Mouse (Mus musculus) limb, embryonic 10.5 days (tissue): ENCODE results near the gene Kif14. TPM values are rescaled to one million over a fixed set of nuclear protein-coding genes. Genes with fewer than 3 reads are reported as not detected.
A peak's percentile ranks its signal among the peaks of the same experiment; 100 is the strongest.

Experiments
- DNase-seq: peaks from one replicate; pipeline ENCODE4 v3.0.0-alpha.2; 2017; ENCODE audit warnings: low spot score
- H3K27ac ChIP-seq: fragments of 300-500 bp; sonication (generic); 2 replicates; pipeline ENCODE4 v1.5.1; 2016; ENCODE audit warnings: mild to moderate bottlenecking
- H3K27me3 ChIP-seq: fragments of 300-500 bp; sonication (generic); 2 replicates; pipeline ENCODE4 v1.6.1; 2016; ENCODE audit warnings: low read depth, mild to moderate bottlenecking; ENCODE audit not compliant: poor library complexity, severe bottlenecking
- H3K36me3 ChIP-seq: fragments of 300-500 bp; sonication (generic); 2 replicates; pipeline ENCODE4 v1.6.1; 2016; ENCODE audit warnings: mild to moderate bottlenecking, moderate library complexity
- H3K4me1 ChIP-seq: fragments of 300-500 bp; sonication (generic); 2 replicates; pipeline ENCODE4 v1.6.1; 2016
- H3K4me3 ChIP-seq: fragments of 300-500 bp; sonication (generic); 2 replicates; pipeline ENCODE4 v1.5.1; 2016; ENCODE audit warnings: mild to moderate bottlenecking, moderate library complexity
- H3K9me3 ChIP-seq: fragments of 300-500 bp; sonication (generic); replicated peaks from 2 replicates; pipeline ENCODE4 v1.6.1; 2016; ENCODE audit warnings: mild to moderate bottlenecking
- WGBS: fragments of 180-500 bp; shearing (Covaris S2); methylation state at CpG from one replicate; pipeline ENCODE4 v1.1.7; 2016; 5-methylcytosine and 5-hydroxymethylcytosine counted together
- polyA plus RNA-seq: library from polyadenylated mRNA; unstranded; fragments of >200 nt; fragmentation: Nextera tagmentation; extraction: Ambion mirVana; gene quantifications from 2 replicates; pipeline ENCODE4 v1.2.1, GENCODE M21; 2016

Kif14 gene
- 7.7 and 9.8 TPM in 2 replicates for polyA plus RNA-seq

DNA sequence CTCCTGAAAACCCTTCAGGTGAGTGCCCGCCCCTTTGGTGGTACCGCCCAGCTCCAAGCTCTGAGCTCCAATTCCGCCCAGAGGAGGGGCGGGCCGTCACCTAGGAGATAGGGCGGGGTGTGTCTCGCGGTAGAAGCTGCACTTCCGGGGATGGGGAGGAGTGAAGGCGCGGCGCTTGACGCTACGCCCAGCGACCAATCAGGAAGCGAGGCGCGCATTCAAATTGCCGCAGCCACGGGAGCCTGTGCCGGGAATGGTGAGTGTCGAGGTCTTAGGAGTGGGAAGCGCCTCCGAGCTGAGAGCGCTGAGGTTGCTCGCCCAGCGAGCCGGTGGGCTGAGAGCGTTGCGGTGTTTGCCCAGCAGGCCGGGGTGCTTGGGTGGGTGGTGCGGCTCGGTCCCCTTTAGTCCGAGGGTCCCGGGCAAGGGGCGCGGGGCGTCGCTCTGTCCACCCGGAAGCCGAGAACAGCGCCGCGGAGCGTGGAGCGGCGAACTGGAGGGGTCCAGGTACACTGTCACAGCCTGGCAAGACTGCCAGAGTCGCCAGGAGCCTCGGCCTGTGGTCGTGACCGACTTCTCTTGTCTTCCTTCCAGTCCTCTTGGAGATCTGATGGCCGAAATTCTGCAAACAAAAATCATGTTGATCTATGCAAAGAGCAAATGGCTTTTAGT, at the start of gene Kif14:
TSS of gene Kif14 (plus strand) at position 201 of the 669 bp plus-strand sequence.
- Histone ChIP-seq H3K4me1 (peaks cover 20% of the 10 kb centered on the region), H3K27me3 (no peaks in the 10 kb centered on the region), H3K36me3 (peaks cover 29% of the 10 kb centered on the region), H3K4me3 (peak within 1 kb of the TSS; percentile 84), H3K9me3 (no peaks in the 10 kb centered on the region), H3K27ac (peak within 1 kb of the TSS; percentile 93)
- under 1% methylated on average over 52 of the region's 52 CpGs for WGBS
- peak; percentile 99 for DNase-seq

DNA sequence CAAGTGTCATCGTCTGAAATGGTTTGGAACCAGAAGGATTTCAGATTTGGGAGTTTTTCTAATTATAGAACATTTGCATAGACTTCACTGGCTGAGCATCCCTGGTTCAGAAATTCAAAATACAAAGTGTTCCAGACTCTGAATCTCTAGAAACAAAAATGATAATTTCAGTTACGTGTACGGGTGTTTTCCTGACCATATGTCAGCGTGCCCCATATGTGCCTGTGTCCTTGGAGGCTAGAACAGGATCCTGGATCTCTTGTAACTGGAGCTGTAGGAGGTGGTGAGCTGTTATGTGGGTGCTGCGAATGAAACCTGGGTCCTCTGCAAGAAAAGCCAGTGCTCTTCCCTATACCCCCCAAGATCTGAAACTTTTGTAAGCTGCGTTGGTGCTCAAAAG, 47.8 kb upstream of the Kif14 start:
- no peaks in the 10 kb centered on the region for H3K27me3 ChIP-seq
- peaks cover 31% of the 10 kb centered on the region for H3K36me3 ChIP-seq
- H3K27ac ChIP-seq: no peak overlapping the region

DNA sequence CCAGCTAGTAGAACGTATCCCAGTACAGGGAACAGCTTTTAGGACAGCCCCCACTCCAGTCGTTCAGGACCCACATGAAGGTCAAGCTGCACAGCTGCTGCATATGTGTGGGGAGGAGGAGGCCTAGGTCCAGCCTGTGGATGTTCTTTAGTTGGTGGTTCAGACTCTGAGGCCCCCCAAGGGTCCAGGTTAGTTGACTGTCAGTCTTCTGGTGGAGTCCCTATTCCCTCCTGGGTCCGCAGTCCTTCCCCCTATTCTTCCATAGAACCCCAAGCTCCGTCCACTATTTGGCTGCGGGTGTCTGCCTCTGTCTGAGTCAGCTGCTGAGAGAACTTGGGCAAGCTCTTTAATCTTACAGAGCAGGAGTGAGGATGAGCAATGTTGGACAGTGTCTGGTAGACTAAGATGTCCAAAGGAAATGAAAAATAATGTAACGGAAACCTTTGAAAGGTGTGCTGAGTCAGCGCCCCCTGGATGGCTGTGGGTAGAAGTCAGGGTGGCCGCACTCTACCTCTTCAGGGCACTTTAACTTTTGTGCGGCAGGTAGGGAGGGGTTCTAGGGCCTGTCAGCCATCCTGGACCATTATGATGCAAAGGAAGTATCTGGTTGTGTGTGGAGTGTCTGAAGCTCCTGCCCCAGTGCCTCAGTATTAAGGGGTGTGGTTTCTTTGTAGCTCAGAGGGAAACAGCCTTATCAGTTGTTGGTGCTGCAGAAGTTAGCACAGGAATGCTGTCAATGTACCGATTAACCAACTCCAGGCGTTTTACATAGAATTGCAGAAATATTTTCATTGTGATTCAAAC, 38.8 kb upstream of the Kif14 start:
- Histone ChIP-seq H3K4me1 (peaks cover 13% of the 10 kb centered on the region), H3K27me3 (no peaks in the 10 kb centered on the region), H3K4me3 (no peak overlapping the region), H3K27ac (no peak overlapping the region), H3K36me3 (peaks cover 16% of the 10 kb centered on the region), H3K9me3 (no peaks in the 10 kb centered on the region)
- 78% methylated on average over 11 of the region's 11 CpGs for WGBS
- DNase-seq: no peak

More for the DNA sequence above, 47.8 kb upstream of the Kif14 start:
- Histone ChIP-seq H3K4me1 (peaks cover 18% of the 10 kb centered on the region), H3K4me3 (no peak overlapping the region), H3K9me3 (no peaks in the 10 kb centered on the region)
- no peak for DNase-seq
- 92% methylated on average over 6 of the region's 6 CpGs for WGBS

DNA sequence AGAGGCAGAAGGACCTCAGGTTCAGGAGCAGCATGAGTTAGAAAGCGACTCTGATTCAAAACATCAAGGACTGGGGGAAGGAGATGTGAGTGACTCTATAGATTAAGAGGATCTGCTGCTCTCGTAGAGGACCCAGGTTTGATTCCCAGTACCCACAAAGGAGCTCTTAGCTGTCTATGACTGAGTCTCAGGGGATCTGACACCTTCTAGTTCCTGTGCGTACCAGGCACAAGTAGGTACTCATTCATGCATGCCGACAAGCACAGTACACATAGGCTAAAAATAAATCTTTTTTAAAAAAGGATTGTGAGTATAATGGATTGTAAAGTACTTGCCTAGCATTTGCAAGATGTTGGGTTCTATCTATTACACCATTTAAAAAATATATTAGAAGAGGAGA, 37.2 kb upstream of the Kif14 start:
- no peaks in the 10 kb centered on the region for H3K9me3 ChIP-seq
- 94% methylated on average over 4 of the region's 4 CpGs for WGBS

DNA sequence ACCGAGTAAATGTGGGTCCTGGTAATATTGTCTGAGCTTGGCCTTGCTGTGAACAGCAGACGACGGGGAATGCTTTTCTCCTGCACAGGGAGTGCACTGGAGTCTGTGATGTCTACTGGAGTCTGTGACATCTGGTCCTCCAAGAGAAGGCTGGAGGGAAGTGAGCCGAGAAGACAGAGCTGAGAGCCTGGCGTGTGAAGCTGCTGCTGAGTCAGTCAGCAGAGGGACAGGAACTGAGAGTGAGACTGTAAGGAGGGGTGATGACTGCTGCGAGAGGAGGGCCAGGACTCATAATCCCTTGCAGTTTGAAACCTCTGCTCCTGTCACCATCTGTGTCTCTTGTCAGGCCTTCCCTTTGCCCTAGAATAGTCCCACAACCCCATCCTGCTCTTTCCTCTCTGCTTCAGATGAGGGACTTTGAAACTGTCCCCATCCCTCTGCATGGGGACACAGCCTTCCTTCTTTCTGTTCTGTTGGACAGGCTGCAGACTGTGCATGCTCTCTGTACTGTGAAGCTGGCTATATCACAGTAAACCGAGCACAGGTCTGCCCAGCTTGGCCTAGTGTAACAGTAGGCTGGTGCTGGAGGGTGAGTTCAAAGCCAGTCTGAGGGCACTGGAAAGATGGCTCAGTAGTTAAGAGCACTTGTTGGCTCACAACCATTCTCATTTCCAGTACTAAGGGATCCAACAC, 35.9 kb upstream of the Kif14 start:
- Histone ChIP-seq H3K36me3 (peaks cover 28% of the 10 kb centered on the region), H3K27ac (no peak overlapping the region; the same call in 1 of the 2 replicates), H3K4me3 (no peak overlapping the region), H3K9me3 (no peaks in the 10 kb centered on the region), H3K4me1 (peaks cover 13% of the 10 kb centered on the region), H3K27me3 (no peaks in the 10 kb centered on the region)
- 61% methylated on average over 7 of the region's 7 CpGs for WGBS
- DNase-seq: no peak

More for the DNA sequence above, 37.2 kb upstream of the Kif14 start:
- H3K4me1 ChIP-seq: peaks cover 13% of the 10 kb centered on the region
- no peaks in the 10 kb centered on the region for H3K27me3 ChIP-seq
- no peak overlapping the region for H3K27ac ChIP-seq
- no peak overlapping the region for H3K4me3 ChIP-seq
- DNase-seq: no peak
- H3K36me3 ChIP-seq: peaks cover 26% of the 10 kb centered on the region

DNA sequence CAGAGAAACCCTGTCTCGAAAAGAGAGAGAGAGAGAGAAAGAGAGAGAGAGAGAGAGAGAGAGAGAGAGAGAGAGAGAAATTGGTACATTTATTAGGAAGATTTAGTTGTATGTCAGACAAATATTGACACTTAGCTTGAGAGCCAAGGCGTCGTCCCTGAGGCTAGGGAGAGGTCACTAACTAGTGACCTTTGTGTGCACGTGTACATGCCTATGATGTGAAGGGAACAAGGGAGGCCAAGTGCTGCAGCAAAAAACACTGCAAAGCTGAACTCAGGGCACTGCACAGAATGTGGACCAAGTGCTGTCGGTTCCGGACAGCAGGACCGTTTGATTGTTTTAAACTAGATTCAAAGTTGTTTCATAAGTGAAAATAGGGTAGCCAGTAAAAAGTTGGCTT, 25.4 kb upstream of the Kif14 start:
- H3K9me3 ChIP-seq: no peaks in the 10 kb centered on the region
- no peak overlapping the region for H3K27ac ChIP-seq
- DNase-seq: no peak
- H3K36me3 ChIP-seq: peaks cover 13% of the 10 kb centered on the region
- WGBS: 85% methylated on average over 7 of the region's 7 CpGs
- no peaks in the 10 kb centered on the region for H3K27me3 ChIP-seq
- H3K4me3 ChIP-seq: no peak overlapping the region
- peaks cover 6% of the 10 kb centered on the region; the same call in 1 of the 2 replicates for H3K4me1 ChIP-seq

DNA sequence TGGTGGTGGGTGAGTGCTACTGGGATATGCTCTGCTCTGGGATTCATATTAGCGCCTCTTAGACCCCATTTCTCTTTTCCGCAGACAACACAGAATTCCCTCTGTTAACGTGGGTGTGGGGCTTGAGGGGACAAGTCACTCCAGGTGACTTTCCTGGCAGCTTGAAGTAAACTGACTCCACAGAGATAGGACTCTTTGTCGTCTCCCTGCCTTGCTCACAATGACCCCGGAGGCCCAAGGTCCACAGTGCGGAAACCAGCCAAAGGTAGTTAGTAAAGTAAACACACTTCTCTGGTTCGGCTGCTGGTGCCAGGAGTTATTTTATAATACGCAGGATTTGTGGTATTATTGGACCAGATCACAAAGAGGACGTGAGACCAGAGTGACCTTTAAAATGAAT, 23.3 kb upstream of the Kif14 start:
- Histone ChIP-seq H3K9me3 (no peaks in the 10 kb centered on the region), H3K27ac (no peak overlapping the region), H3K4me3 (no peak overlapping the region), H3K36me3 (0 out of 2 replicates have a peak, but pooled peaks cover 4% of the 10 kb centered on the region), H3K27me3 (no peaks in the 10 kb centered on the region), H3K4me1 (peaks cover 6% of the 10 kb centered on the region; the same call in 1 of the 2 replicates)
- WGBS: 71% methylated on average over 9 of the region's 9 CpGs
- no peak for DNase-seq

DNA sequence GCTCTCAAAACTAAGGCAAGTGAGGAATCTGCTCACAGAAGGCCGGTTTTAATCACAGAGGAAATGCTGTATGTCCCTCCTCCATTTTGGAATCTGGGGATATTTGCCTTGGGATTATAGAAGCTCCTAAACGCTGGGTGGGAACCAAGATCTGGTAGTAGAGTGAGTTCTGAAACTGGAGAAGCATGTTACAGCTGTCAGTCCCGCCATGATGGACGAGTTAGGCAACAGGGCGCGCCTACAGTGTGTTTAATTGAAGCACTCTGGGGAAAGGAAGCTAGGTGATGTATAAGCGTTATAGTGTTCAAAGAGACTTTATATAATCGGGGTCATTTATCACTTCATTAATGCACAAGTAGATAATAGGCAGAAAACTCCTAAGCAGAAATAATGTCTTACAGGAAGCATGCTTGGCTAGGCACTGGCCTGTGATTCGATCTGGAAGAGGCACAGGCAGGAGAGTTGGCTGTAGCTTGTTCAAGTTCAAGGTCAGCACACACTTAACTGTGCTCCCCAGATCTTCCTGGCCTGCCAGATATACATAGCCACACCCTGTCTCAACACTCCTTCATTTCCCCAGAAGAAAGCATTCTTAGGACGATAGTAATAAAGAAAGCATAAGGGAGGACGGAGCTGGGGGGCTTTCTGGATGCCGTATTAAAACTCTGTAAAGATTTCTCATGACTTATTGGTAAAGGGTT, 21.4 kb upstream of the Kif14 start:
- WGBS: 85% methylated on average over 12 of the region's 12 CpGs
- Histone ChIP-seq H3K9me3 (no peaks in the 10 kb centered on the region), H3K27me3 (no peaks in the 10 kb centered on the region), H3K4me3 (no peak overlapping the region), H3K27ac (no peak overlapping the region), H3K4me1 (peaks cover 6% of the 10 kb centered on the region; the same call in 1 of the 2 replicates), H3K36me3 (0 out of 2 replicates have a peak, but pooled peaks cover 4% of the 10 kb centered on the region)
- DNase-seq: no peak

DNA sequence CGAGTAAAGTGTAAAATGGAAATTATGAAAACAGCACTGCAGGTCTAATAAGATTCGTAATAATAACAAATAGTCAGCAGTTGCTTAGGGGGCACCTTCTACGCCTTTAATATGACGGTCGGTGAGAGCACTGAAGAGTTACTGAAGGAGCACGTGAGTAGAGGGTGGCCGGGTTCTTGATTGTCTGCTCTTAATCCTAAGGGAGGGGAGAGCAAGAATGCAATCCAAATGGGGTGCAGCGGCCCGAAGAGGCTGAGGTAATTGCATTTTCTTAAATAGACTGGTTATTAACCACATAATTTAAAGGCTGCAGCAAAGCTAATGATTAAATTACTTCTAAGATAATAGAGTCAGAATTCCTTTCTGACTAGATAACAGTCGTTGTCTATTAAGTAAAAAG, 19.2 kb upstream of the Kif14 start:
- no peak for DNase-seq
- WGBS: 87% methylated on average over 10 of the region's 10 CpGs
- Histone ChIP-seq H3K4me1 (peaks cover 6% of the 10 kb centered on the region; the same call in 1 of the 2 replicates), H3K36me3 (no peaks in the 10 kb centered on the region), H3K4me3 (no peak overlapping the region), H3K27ac (no peak overlapping the region), H3K9me3 (no peaks in the 10 kb centered on the region), H3K27me3 (no peaks in the 10 kb centered on the region)

DNA sequence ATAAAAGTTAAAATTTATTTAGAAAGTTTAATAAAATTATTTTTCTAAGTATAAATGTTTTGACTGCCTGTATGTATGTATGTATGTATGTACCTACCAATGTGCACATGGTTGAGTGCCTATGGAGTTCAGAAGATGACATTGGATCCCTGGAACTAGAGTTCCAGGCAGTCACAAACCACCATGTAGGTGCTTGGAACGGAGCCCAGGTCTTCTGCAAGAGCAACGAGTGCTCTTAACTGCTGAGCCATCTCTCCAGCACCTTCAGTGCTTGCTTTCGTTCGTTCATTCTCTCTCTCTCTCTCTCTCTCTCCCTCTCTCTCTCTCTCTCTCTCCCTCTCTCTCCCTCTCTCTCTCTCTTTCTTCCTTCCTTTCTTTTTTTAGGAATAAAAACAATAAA, 18.8 kb upstream of the Kif14 start:
- Histone ChIP-seq H3K4me3 (no peak overlapping the region), H3K36me3 (no peaks in the 10 kb centered on the region), H3K27ac (no peak overlapping the region), H3K4me1 (peaks cover 6% of the 10 kb centered on the region; the same call in 1 of the 2 replicates), H3K9me3 (no peaks in the 10 kb centered on the region), H3K27me3 (no peaks in the 10 kb centered on the region)
- 80% methylated on average over 4 of the region's 4 CpGs for WGBS
- no peak for DNase-seq

DNA sequence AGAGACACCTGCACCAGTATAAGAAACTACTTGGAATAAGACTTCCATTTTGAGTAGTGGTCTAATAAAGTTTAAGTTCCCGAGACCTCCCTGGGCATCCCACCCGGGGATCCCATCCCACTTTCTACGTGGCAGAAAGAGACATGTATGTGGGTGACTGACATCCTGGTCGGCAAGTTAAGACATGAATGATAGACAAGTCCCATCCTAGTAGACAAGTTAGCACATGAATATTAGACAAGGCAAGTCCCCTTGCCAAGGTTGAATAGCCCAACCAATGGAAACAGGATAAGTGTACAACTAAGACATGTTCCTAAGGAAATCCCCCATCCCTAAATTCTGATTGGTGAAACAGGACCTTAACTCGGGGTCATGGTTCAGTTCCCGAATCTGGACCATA, 16.6 kb upstream of the Kif14 start:
- no peak overlapping the region for H3K27ac ChIP-seq
- no peak for DNase-seq
- 94% methylated on average over 6 of the region's 6 CpGs for WGBS
- H3K9me3 ChIP-seq: no peaks in the 10 kb centered on the region
- no peaks in the 10 kb centered on the region for H3K27me3 ChIP-seq
- H3K36me3 ChIP-seq: no peaks in the 10 kb centered on the region
- no peak overlapping the region for H3K4me3 ChIP-seq
- peaks cover 4% of the 10 kb centered on the region; the same call in 1 of the 2 replicates for H3K4me1 ChIP-seq

DNA sequence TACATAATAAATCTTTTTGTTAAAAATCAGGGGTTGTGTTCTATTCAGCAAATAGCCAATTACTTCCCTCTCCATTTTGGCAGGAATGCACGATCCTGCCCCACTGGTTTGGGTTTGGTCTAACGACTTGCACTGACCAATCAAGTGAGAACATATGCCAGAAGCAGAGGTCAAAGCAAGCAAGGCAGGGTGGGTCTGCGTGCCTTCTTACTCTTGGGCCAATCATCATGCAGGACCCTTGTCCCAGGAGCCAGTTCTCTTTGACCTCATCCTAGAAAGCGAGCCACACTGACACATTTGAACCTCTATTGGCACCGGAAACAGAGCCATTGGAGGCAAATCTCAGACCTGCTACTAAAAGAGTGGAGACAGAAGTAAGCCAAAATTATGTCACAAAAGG, 15.9 kb upstream of the Kif14 start:
- H3K27ac ChIP-seq: no peak overlapping the region
- 78% methylated on average over 5 of the region's 5 CpGs for WGBS
- no peaks in the 10 kb centered on the region for H3K4me1 ChIP-seq
- no peak for DNase-seq
- H3K27me3 ChIP-seq: no peaks in the 10 kb centered on the region
- H3K36me3 ChIP-seq: no peaks in the 10 kb centered on the region
- H3K9me3 ChIP-seq: no peaks in the 10 kb centered on the region
- no peak overlapping the region for H3K4me3 ChIP-seq
